ENCODE assay signal across 34 mouse cellular contexts in the genomic region with DNA sequence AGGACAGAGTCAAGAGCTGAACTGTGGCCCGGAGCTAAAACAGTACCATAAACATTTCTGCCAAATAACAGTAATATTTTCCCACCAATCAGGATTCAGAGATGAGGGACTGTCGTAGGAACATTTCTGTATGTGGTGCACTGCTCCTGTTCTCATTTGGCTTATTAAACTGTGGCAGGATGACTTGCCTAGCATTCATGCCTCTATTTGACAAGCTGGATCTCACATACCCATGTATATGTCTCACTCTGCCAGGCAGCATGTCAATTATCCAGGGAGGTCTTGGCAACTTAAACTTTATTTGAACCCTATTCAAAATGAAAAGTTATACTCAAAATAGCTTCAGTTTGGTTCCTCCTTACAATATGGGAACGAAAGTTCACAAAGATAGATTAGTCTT. TPM values are rescaled to one million over a fixed set of nuclear protein-coding genes. Genes with fewer than 3 reads are reported as not detected.
"Had no signal": no experiment of that assay in that cellular context is flagged by ENCODE, and none has a peak within 500 bp of the region (broad histone marks: within the 10 kb centered on the region; RNA-seq: fewer than 3 reads in every experiment).

No protein-coding gene starts in this region.

- H3K27me3 ChIP-seq: hindbrain, embryonic 12.5 days; intestine, embryonic 15.5 days; limb, embryonic 12.5 days; liver, embryonic 13.5 days; liver, embryonic 15.5 days had no signal

- H3K4me3 ChIP-seq: heart, adult 2 months; hindbrain, embryonic 10.5 days; hindbrain, embryonic 12.5 days; intestine, embryonic 15.5 days; layer of hippocampus, adult 2 months; left cerebral cortex, adult 2 months; limb, embryonic 10.5 days; limb, embryonic 12.5 days; liver, embryonic 13.5 days; liver, embryonic 15.5 days had no signal

- H3K9ac ChIP-seq: hindbrain, embryonic 12.5 days; hindbrain, embryonic 14.5 days; intestine, embryonic 15.5 days; limb, embryonic 12.5 days; liver, embryonic 13.5 days; liver, embryonic 15.5 days; liver, postnatal 0 days had no signal

- ATAC-seq: hindbrain, embryonic 16.5 days; inflammation-experienced regulatory T-cells, adult 6 months; intestine, embryonic 15.5 days; intestine, postnatal 0 days; liver, postnatal 0 days had no signal

- H3K27ac ChIP-seq: heart, adult 2 months; hindbrain, embryonic 10.5 days; hindbrain, embryonic 12.5 days; hindbrain, embryonic 14.5 days; intestine, embryonic 15.5 days; layer of hippocampus, adult 2 months; left cerebral cortex, adult 2 months; limb, embryonic 10.5 days; limb, embryonic 12.5 days; liver, embryonic 13.5 days; liver, embryonic 15.5 days had no signal

- H3K9me3 ChIP-seq: hindbrain, embryonic 10.5 days; hindbrain, embryonic 12.5 days; intestine, embryonic 15.5 days; limb, embryonic 10.5 days; limb, embryonic 12.5 days; liver, embryonic 13.5 days; liver, embryonic 15.5 days had no signal

- H3K4me2 ChIP-seq: heart, embryonic 11.5 days; hindbrain, embryonic 12.5 days; hindbrain, embryonic 14.5 days; intestine, embryonic 15.5 days; limb, embryonic 12.5 days; liver, embryonic 11.5 days; liver, embryonic 13.5 days; liver, embryonic 15.5 days had no signal

- H3K4me1 ChIP-seq: hindbrain, embryonic 10.5 days; hindbrain, embryonic 12.5 days; intestine, embryonic 15.5 days; limb, embryonic 10.5 days; limb, embryonic 12.5 days; liver, embryonic 13.5 days; liver, embryonic 15.5 days had no signal

- DNase-seq: gastrocnemius, postnatal 14 days; gastrocnemius, postnatal 36 days; heart, adult 11 months; heart, adult 2 months; heart, postnatal 10 days; heart, postnatal 4 days; kidney, adult 18-20 months; kidney, adult 8-10 months; kidney, postnatal 10 days; kidney, postnatal 25 days; kidney, postnatal 4 days; liver; liver, embryonic 13.5 days; liver, postnatal 0 days had no signal

- H3K36me3 ChIP-seq: hindbrain, embryonic 10.5 days; hindbrain, embryonic 12.5 days; intestine, embryonic 15.5 days; limb, embryonic 10.5 days; limb, embryonic 12.5 days; liver, embryonic 13.5 days; liver, embryonic 15.5 days had no signal

RNA-seq across cellular contexts. Expression of a gene that starts 35.4 kb away (rescaled TPM):
- total RNA-seq: layer of hippocampus, adult 2 months; layer of hippocampus, postnatal 10 days; layer of hippocampus, postnatal 25 days; left cerebral cortex, adult 2 months; left cerebral cortex, postnatal 14 days; left cerebral cortex, postnatal 36 days had no signal
- polyA plus RNA-seq: hindbrain, embryonic 14.5 days; hindbrain, embryonic 16.5 days; inflammation-experienced regulatory T-cells, adult 6 months; intestine, embryonic 15.5 days; intestine, postnatal 0 days; kidney, embryonic 14.5 days; kidney, embryonic 16.5 days; limb, embryonic 10.5 days; liver, embryonic 11.5 days; liver, embryonic 13.5 days; liver, postnatal 0 days had no signal
